Mouse (Mus musculus) forebrain, embryonic 14.5 days (tissue): ENCODE data around the gene Tsc22d1. TPM values are rescaled to one million over a fixed set of nuclear protein-coding genes. Genes with fewer than 3 reads are reported as not detected.

Experiments
- ATAC-seq: fragments of 200-750 bp; cut with Nextera tagmentation; 2 replicates; pipeline ENCODE4 v1.8.0; 2017; ENCODE audit warnings: mild to moderate bottlenecking, moderate library complexity
- DNase-seq: peaks from one replicate; pipeline ENCODE4 v3.0.0-alpha.2; 2015; ENCODE audit warnings: low spot score
- H3K27ac ChIP-seq: fragments of 300-500 bp; sonication (generic); 2 replicates; pipeline ENCODE4 v1.5.1; 2014; ENCODE audit warnings: low read depth, mild to moderate bottlenecking, control low read depth, low read length, moderate library complexity
- H3K27me3 ChIP-seq: fragments of 300-500 bp; sonication (generic); replicated peaks from 2 replicates; pipeline ENCODE4 v1.6.1; 2014; ENCODE audit warnings: low read length, control low read depth, mixed read lengths; ENCODE audit not compliant: control insufficient read depth, insufficient read depth
- H3K36me3 ChIP-seq: fragments of 300-500 bp; sonication (generic); 2 replicates; pipeline ENCODE4 v1.6.1; 2014; ENCODE audit warnings: low read length, control low read depth; ENCODE audit not compliant: control insufficient read depth, insufficient read depth
- H3K4me1 ChIP-seq: fragments of 300-500 bp; sonication (generic); 2 replicates; pipeline ENCODE4 v1.6.1; 2014; ENCODE audit warnings: antibody characterized with exemption, low read length, control low read depth; ENCODE audit not compliant: control insufficient read depth, insufficient read depth
- H3K4me2 ChIP-seq: fragments of 300-500 bp; sonication (generic); 2 replicates; pipeline ENCODE4 v1.6.1; 2014; ENCODE audit warnings: mild to moderate bottlenecking, control low read depth, low read length
- H3K4me3 ChIP-seq: fragments of 300-500 bp; sonication (generic); 2 replicates; pipeline ENCODE4 v1.5.1; 2014; ENCODE audit warnings: low read depth, low read length, control low read depth
- H3K9ac ChIP-seq: fragments of 300-500 bp; sonication (generic); 2 replicates; pipeline ENCODE4 v1.6.1; 2014; ENCODE audit warnings: mild to moderate bottlenecking, low read length, control low read depth, moderate library complexity
- H3K9me3 ChIP-seq: fragments of 300-500 bp; sonication (generic); replicated peaks from 2 replicates; pipeline ENCODE4 v1.6.1; 2016; ENCODE audit warnings: low read length, control low read depth, mixed read lengths; ENCODE audit not compliant: control insufficient read depth
- WGBS: fragments of 180-500 bp; shearing (Covaris S2); extraction: QIAGEN DNeasy Blood & Tissue Kit; methylation state at CpG from one replicate; pipeline ENCODE4 v1.1.7; 2014; 5-methylcytosine and 5-hydroxymethylcytosine counted together
- polyA plus RNA-seq: library from polyadenylated mRNA; unstranded; fragments of >200 nt; fragmentation: Nextera tagmentation; extraction: Ambion mirVana; gene quantifications from 2 replicates; pipeline ENCODE4 v1.2.1, GENCODE M21; 2014

Tsc22d1 gene
- 854 and 922 TPM in 2 replicates for polyA plus RNA-seq

DNA sequence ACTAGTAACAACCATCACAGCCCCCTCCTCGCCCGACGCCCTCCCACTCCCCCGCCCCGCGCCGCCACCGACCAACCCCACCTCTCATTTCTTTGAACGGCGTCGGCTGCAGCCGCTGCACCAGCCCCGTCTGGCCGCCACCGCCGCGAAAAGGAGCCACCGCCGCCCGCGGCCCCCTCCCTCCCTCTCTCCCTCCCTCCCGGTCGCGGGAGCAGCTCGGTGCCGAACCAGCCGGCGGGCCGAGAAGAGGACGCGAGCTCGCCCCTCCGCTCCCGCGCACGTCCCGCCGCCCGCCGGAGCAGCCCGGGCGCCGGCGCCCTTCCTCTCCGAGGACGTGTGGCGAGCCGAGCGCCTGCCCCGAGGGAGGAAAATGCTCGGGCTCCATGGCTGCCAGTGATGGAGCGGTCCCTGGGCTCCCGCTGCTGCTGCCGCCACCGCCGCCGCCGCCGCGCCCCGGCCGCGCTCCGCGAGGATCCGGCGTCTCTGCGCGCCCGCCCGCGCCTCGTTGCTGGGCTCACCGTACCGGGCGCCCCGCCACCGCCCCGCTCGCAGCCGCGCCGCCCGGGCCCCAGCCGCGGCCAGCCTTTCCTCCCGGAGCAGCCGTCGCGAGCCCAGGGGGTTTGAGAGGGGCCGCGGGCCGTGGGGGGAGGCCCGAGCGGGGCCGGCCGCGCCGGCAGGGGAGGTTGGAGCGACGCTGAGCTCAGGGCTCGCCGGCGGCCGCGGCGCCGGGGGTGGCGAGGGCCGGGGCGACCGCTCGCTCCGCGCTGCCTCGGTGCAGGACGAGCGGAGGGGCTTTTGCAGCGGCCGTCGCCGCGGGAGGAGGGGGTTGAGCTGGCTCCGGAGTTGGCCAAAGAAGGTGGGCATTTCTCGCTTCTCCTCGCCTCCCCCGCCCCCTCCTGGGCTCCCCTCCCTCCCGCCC lies at the start of gene Tsc22d1:
Gene Tsc22d1, plus strand, starts transcription at position 100 of the 919 bp plus-strand sequence.
- Histone ChIP-seq H3K27me3 (no peaks in the 10 kb centered on the region), H3K36me3 (peaks cover 25% of the 10 kb centered on the region), H3K4me2 (peak within 1 kb of the TSS; percentile 91), H3K9me3 (no peaks in the 10 kb centered on the region), H3K9ac (peak within 1 kb of the TSS; percentile 99), H3K4me3 (peak within 1 kb of the TSS; percentile 89), H3K4me1 (peaks cover 32% of the 10 kb centered on the region), H3K27ac (peak within 1 kb of the TSS; percentile 100)
- WGBS: 2% methylated on average over 62 of the region's 128 CpGs
- ATAC-seq (peak; percentile 12; the same call in 1 of the 2 replicates), DNase-seq (no peak)

DNA sequence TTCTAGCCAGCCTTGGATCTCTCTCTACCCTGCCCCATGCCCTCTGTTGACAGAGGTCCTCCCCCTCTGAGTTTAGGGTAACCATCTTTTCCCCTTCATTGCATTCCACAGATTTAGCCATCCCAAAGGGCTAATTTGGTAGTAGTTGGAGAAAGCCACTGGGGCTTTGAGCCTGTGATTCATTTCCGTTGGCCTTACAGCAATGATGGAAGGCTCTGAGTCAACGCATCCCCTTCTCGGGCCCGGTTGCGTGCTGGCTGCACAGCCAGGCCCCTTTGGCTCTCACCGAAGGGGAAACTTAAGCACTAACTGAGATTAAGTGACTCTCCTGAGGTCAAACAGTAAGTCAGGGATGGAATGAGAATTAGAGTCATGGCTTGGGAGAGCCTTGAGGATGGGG lies 41.1 kb upstream of the Tsc22d1 start:
- Histone ChIP-seq H3K36me3 (no peaks in the 10 kb centered on the region), H3K27ac (no peak overlapping the region), H3K4me2 (no peak overlapping the region), H3K4me3 (no peak overlapping the region), H3K4me1 (no peaks in the 10 kb centered on the region), H3K27me3 (no peaks in the 10 kb centered on the region), H3K9me3 (no peaks in the 10 kb centered on the region), H3K9ac (no peak overlapping the region)
- DNase-seq: no peak
- 95% methylated on average over 6 of the region's 6 CpGs for WGBS
- ATAC-seq: no peak

DNA sequence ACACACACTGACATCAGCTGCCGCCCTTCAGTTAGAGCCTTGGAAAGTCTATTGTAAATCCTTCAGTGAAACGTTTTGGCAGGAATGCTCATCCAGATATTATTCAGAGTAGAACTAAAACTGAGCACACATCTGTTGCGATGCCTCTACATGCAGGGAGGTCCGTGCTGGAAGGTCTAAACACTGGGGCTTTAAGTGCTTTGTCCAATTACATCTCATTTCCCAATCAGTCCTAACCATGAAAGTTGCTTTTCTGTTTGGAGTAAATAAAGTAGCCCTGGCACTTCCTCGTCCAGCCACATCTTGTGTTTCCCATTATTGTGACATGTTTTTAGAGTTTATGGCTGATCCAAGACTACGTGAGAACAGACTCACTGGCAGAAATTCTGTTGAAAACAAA lies 40.2 kb upstream of the Tsc22d1 start:
- Histone ChIP-seq H3K4me1 (no peaks in the 10 kb centered on the region), H3K9me3 (no peaks in the 10 kb centered on the region), H3K4me2 (no peak overlapping the region), H3K36me3 (no peaks in the 10 kb centered on the region), H3K27ac (no peak overlapping the region), H3K4me3 (no peak overlapping the region), H3K27me3 (no peaks in the 10 kb centered on the region), H3K9ac (no peak overlapping the region)
- ATAC-seq (no peak), DNase-seq (no peak)
- WGBS: 77% methylated on average over 6 of the region's 6 CpGs

- H3K27ac ChIP-seq: no peak overlapping the region
- ATAC-seq (no peak), DNase-seq (no peak)
- H3K4me2 ChIP-seq: no peak overlapping the region
- H3K9ac ChIP-seq: no peak overlapping the region
- no peaks in the 10 kb centered on the region for H3K4me1 ChIP-seq
- no peaks in the 10 kb centered on the region for H3K9me3 ChIP-seq
- H3K4me3 ChIP-seq: no peak overlapping the region
- WGBS: 80% methylated on average over 5 of the region's 5 CpGs
- no peaks in the 10 kb centered on the region for H3K36me3 ChIP-seq
- no peaks in the 10 kb centered on the region for H3K27me3 ChIP-seq
Measured at GRCm38 (mm10) chr14:76376561-76376960, 38.2 kb upstream of the Tsc22d1 start.

DNA sequence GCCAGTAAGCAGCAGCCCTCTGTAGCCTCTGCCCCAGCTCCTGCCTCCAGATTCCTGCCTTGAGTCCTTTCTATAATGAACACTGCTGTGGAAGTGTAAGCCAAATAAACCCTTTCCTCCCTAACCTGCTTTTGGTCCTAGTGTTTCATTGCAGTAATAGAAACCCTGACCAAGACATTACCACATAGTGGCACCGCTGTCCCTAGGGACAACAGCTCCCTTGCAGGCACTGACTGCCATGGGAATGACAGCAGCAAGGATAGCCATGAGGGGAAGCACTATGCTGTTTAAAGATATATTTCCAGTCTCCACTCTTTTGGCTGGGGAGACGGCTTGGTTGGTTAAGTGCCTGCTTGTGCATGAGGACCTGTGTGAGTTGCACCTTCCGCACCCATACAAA lies 35.4 kb upstream of the Tsc22d1 start:
- Histone ChIP-seq H3K36me3 (no peaks in the 10 kb centered on the region), H3K27me3 (no peaks in the 10 kb centered on the region), H3K4me3 (no peak overlapping the region), H3K4me2 (no peak overlapping the region), H3K9ac (no peak overlapping the region), H3K4me1 (no peaks in the 10 kb centered on the region), H3K27ac (no peak overlapping the region), H3K9me3 (no peaks in the 10 kb centered on the region)
- DNase-seq: no peak
- no peak for ATAC-seq
- WGBS: 95% methylated on average over 3 of the region's 3 CpGs

GRCm38 (mm10) chr14:76388025-76388424 lies 26.7 kb upstream of the Tsc22d1 start:
- DNase-seq (no peak), ATAC-seq (no peak)
- 79% methylated on average over 7 of the region's 7 CpGs for WGBS
- H3K4me2 ChIP-seq: no peak overlapping the region
- no peak overlapping the region for H3K27ac ChIP-seq
- H3K4me3 ChIP-seq: no peak overlapping the region
- no peaks in the 10 kb centered on the region for H3K9me3 ChIP-seq
- H3K4me1 ChIP-seq: no peaks in the 10 kb centered on the region
- H3K36me3 ChIP-seq: no peaks in the 10 kb centered on the region
- no peaks in the 10 kb centered on the region for H3K27me3 ChIP-seq
- H3K9ac ChIP-seq: no peak overlapping the region

DNA sequence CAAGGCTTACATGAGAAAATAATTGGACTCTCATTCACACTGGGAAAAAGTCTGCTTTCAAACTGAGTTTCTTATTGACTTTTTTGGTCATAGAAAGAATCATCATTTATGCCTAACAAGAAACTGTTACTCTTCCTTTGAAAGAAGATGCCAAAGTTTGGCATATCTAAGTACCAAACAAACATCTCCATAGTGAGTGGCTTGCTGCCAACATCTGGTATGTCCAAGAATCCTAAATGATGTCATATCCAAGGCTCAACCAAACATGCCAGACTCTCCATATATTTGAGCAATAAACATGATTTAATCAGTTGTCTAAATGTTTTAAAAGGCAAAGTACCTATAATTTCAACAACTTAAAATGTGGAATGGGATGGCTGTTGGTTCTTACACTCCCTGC lies 16.5 kb upstream of the Tsc22d1 start:
- no peaks in the 10 kb centered on the region for H3K36me3 ChIP-seq
- H3K4me3 ChIP-seq: no peak overlapping the region
- no peak for ATAC-seq

DNA sequence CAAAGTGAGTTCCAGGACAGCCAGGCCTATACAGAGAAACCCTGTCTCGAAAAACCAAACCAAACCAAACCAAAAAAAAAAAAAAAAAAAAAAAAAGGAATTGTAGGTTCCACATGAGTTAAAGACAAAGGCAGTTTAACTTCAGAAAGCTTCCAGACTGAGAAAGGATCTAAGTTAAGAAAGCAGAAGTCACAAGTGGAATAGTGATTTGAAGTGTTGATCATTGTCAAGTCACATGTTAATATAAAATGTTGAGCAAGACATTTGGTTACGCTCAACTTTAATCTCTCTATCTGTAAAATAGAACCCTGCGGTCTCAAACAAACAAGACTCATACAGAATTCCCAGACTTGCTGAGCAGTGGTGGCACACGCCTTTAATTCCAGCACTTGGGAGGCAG lies 12.2 kb upstream of the Tsc22d1 start:
- peaks cover 2% of the 10 kb centered on the region; the same call in 1 of the 2 replicates for H3K4me1 ChIP-seq
- no peaks in the 10 kb centered on the region for H3K9me3 ChIP-seq
- no peaks in the 10 kb centered on the region for H3K36me3 ChIP-seq
- no peak for DNase-seq
- no peak overlapping the region for H3K4me3 ChIP-seq
- H3K27ac ChIP-seq: no peak overlapping the region
- 98% methylated on average over 4 of the region's 4 CpGs for WGBS
- no peaks in the 10 kb centered on the region for H3K27me3 ChIP-seq
- no peak overlapping the region for H3K4me2 ChIP-seq
- no peak overlapping the region for H3K9ac ChIP-seq
- ATAC-seq: no peak

More for the DNA sequence above, 16.5 kb upstream of the Tsc22d1 start:
- Histone ChIP-seq H3K27ac (no peak overlapping the region), H3K9me3 (no peaks in the 10 kb centered on the region), H3K4me2 (no peak overlapping the region), H3K9ac (no peak overlapping the region), H3K27me3 (no peaks in the 10 kb centered on the region), H3K4me1 (peaks cover 2% of the 10 kb centered on the region; the same call in 1 of the 2 replicates)
- peak; percentile 53 for DNase-seq

- no peaks in the 10 kb centered on the region for H3K4me1 ChIP-seq
- no peak overlapping the region for H3K9ac ChIP-seq
- H3K4me2 ChIP-seq: no peak overlapping the region
- H3K27me3 ChIP-seq: no peaks in the 10 kb centered on the region
- WGBS: 57% methylated on average over 8 of the region's 8 CpGs
- H3K36me3 ChIP-seq: no peaks in the 10 kb centered on the region
- H3K9me3 ChIP-seq: no peaks in the 10 kb centered on the region
- DNase-seq (no peak), ATAC-seq (no peak)
- H3K4me3 ChIP-seq: no peak overlapping the region
- no peak overlapping the region for H3K27ac ChIP-seq
Measured at GRCm38 (mm10) chr14:76409111-76409510, 5.7 kb upstream of the Tsc22d1 start.
